9 mouse cellular contexts compared by ENCODE assay signal in genomic region chrX:11444261-11444725, GRCm38 (mm10).
A peak's percentile ranks its signal among the peaks of the same experiment; 100 is the strongest.
DNase-seq lines count a peak whose midpoint lies in the region; ATAC-seq and TF ChIP-seq lines count a peak whose summit lies in the region.
"Had no signal": no experiment of that assay in that cellular context is flagged by ENCODE, and none has a peak within 500 bp of the region (broad histone marks: within the 10 kb centered on the region; RNA-seq: fewer than 3 reads in every experiment).

No protein-coding gene starts in this region.

- H3K9me3 ChIP-seq in limb, embryonic 14.5 days (ENCODE audit: control insufficient read depth, low read length): no peaks in the 10 kb centered on the region
- no peaks in the 10 kb centered on the region for H3K9me3 ChIP-seq in limb, embryonic 10.5 days (replicated peaks)
- H3K9me3 ChIP-seq in heart, postnatal 0 days (replicated peaks; ENCODE audit: control insufficient read depth, low read length): no peaks in the 10 kb centered on the region

- TF ChIP-seq POLR2A in limb, embryonic 14.5 days (IDR thresholded peaks at IDR 0.05; ENCODE audit: borderline replicate concordance, extremely low read depth, insufficient read depth, insufficient read length): no peak

- H3K27me3 ChIP-seq in limb, embryonic 14.5 days (ENCODE audit: control insufficient read depth, insufficient read depth, low read length): no peaks in the 10 kb centered on the region
- H3K27me3 ChIP-seq in limb, embryonic 10.5 days (ENCODE audit: low read depth, poor library complexity, severe bottlenecking): peaks cover 98% of the 10 kb centered on the region
- no peaks in the 10 kb centered on the region for H3K27me3 ChIP-seq in heart, postnatal 0 days (ENCODE audit: control insufficient read depth, insufficient read depth, low read length)

- no peaks in the 10 kb centered on the region for H3K36me3 ChIP-seq in limb, embryonic 14.5 days (ENCODE audit: control insufficient read depth, insufficient read depth, low read length)
- no peaks in the 10 kb centered on the region for H3K36me3 ChIP-seq in limb, embryonic 10.5 days
- no peaks in the 10 kb centered on the region for H3K36me3 ChIP-seq in heart, postnatal 0 days (replicated peaks; ENCODE audit: control insufficient read depth, insufficient read depth, low read length)

- no peak overlapping the region for H3K9ac ChIP-seq in limb, embryonic 14.5 days (ENCODE audit: low read depth, low read length, severe bottlenecking)
- no peak overlapping the region for H3K9ac ChIP-seq in heart, postnatal 0 days (replicated peaks; ENCODE audit: low read depth, low read length)

- intact Hi-C loops in left cerebral cortex, postnatal 14 days (cut with DNase I): no loop called here

- H3K27ac ChIP-seq in limb, embryonic 14.5 days (replicated peaks; ENCODE audit: low read depth, low read length): no peak overlapping the region
- no peak overlapping the region for H3K27ac ChIP-seq in limb, embryonic 10.5 days
- H3K27ac ChIP-seq in heart, postnatal 0 days (ENCODE audit: low read depth): 0 out of 2 replicates have a peak overlapping the region, but pooled peaks have one; percentile 30

- ATAC-seq in limb, embryonic 14.5 days (ENCODE audit: low FRiP score, low read depth): no peak; the same call in 1 of the 2 replicates
- ATAC-seq in heart, postnatal 0 days (ENCODE audit: insufficient read depth, low read depth): peak; percentile 58; the same call in 1 of the 2 replicates

- TF ChIP-seq CTCF in heart, postnatal 0 days (IDR thresholded peaks at IDR 0.05; ENCODE audit: low read depth): no peak

- H3K4me2 ChIP-seq in limb, embryonic 14.5 days (replicated peaks; ENCODE audit: low read depth, low read length, severe bottlenecking): no peak overlapping the region
- no peak overlapping the region for H3K4me2 ChIP-seq in heart, postnatal 0 days (ENCODE audit: low read depth, low read length)

- 53% methylated on average over 10 of the region's 10 CpGs for WGBS in limb, embryonic 14.5 days
- WGBS in limb, embryonic 10.5 days: 72% methylated on average over 10 of the region's 10 CpGs
- WGBS in heart, postnatal 0 days: 42% methylated on average over 10 of the region's 10 CpGs

- H3K4me3 ChIP-seq in limb, embryonic 14.5 days (replicated peaks; ENCODE audit: low read length): no peak overlapping the region
- H3K4me3 ChIP-seq in limb, embryonic 10.5 days: no peak overlapping the region
- H3K4me3 ChIP-seq in heart, postnatal 0 days (ENCODE audit: low read depth, low read length): no peak overlapping the region

- DNase-seq in limb, embryonic 14.5 days (ENCODE audit: low spot score): peak; percentile 28
- no peak for DNase-seq in limb, embryonic 10.5 days (ENCODE audit: low spot score)
- DNase-seq in cerebellum, postnatal 10 days: peak; percentile 58 to 72
- DNase-seq in heart, postnatal 0 days (ENCODE audit: low spot score): peak; percentile 28
- DNase-seq in kidney, postnatal 4 days: peak; percentile 75 to 84
- DNase-seq in embryo, embryonic 11 days: no peak
- DNase-seq in left cerebral cortex, postnatal 14 days (ENCODE audit: low spot score in 2 of 2): no peak
- DNase-seq in retina, embryonic 14.5 days (ENCODE audit: low spot score): no peak
- DNase-seq: right cerebral cortex, postnatal 25 days had no signal

- TF ChIP-seq EP300 in heart, postnatal 0 days (IDR thresholded peaks at IDR 0.05; ENCODE audit: low read depth): no peak

- no peaks in the 10 kb centered on the region; the same call in 1 of the 2 replicates for H3K4me1 ChIP-seq in limb, embryonic 14.5 days (ENCODE audit: control insufficient read depth, insufficient read depth, low read length)
- H3K4me1 ChIP-seq in limb, embryonic 10.5 days: 0 out of 2 replicates have a peak, but pooled peaks cover 5% of the 10 kb centered on the region
- H3K4me1 ChIP-seq in heart, postnatal 0 days (ENCODE audit: control insufficient read depth, insufficient read depth): 0 out of 2 replicates have a peak, but pooled peaks cover 6% of the 10 kb centered on the region

Comparison
In these comparisons a context has a peak if more than half of its experiments do, and no peak if none do; other contexts are left out.
1. DNase-seq: peak in limb, embryonic 14.5 days (single experiment), cerebellum, postnatal 10 days (2 of 2), heart, postnatal 0 days (single experiment) and kidney, postnatal 4 days (2 of 2); none in limb, embryonic 10.5 days (single experiment), embryo, embryonic 11 days (single experiment), left cerebral cortex, postnatal 14 days (0 of 2) and retina, embryonic 14.5 days (single experiment).